Mouse (Mus musculus) C2C12 (cell line): ENCODE measurements around the gene Tceal7.

Experiments
- CTCF ChIP-seq: IDR thresholded peaks from one replicate; pipeline ENCODE4 v1.5.1; 2011; ENCODE audit not compliant: control insufficient read depth, insufficient read depth, insufficient read length
- USF1 ChIP-seq: IDR thresholded peaks from one replicate; pipeline ENCODE4 v1.6.1; 2011; ENCODE audit warnings: low read depth, mild to moderate bottlenecking, control low read depth, moderate library complexity

DNA sequence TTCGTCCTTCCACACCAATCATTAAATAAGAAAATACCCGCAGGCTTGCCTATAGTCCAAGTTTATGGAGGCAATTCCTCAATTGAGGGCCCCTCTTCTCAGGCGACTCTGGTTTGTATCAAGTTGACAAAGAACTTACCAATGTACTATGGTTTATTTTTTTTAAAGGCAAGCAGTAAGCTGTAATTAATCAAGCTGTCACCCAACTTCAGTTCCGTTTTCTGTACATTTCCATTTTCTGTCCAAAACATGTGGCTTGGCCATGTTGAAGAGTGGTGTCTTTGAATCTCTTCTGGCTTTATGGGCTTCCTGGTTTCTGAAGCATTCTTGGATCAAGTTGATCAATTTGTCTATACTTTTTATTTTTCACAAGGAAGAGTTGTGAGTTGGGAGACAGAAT lies 53.6 kb downstream of the Tceal7 start:
- TF ChIP-seq CTCF (no peak), USF1 (no peak)
